Mouse (Mus musculus): ENCODE data around the gene Olfr1437.
"Not testable (repeated sequence)": the region's sequence is repeated elsewhere in the genome, so short reads cannot be mapped to it uniquely, and the experiment has no call there.

Gene Olfr1437

GRCm38 (mm10) chr19:12325001-12325400 lies at the start of gene Olfr1437:
Olfr1437 (minus strand) TSS chr19:12325101.
- no peak for DNase-seq

GRCm38 (mm10) chr19:12374465-12375025 lies 49.6 kb upstream of the Olfr1437 start:
- DNase-seq = no peak

GRCm38 (mm10) chr19:12373004-12373403 lies 48.1 kb upstream of the Olfr1437 start:
- DNase-seq = no peak

- DNase-seq = no peak
These were observed 10.9 kb upstream of the Olfr1437 start, which contains the start of gene Olfr1438-ps1 for GRCm38 (mm10) chr19:12335810-12336209. Olfr1438-ps1 (minus strand) TSS chr19:12335910.

- DNase-seq = not testable (repeated sequence)
These were observed 25.9 kb downstream of the Olfr1437 start, which contains the start of gene Olfr1436 for GRCm38 (mm10) chr19:12299030-12299429. Olfr1436 (minus strand) TSS chr19:12299130.

- no peak for DNase-seq
These were observed 31.9 kb downstream of the Olfr1437 start for GRCm38 (mm10) chr19:12292979-12293378.

- DNase-seq = no peak
These were observed 45.3 kb downstream of the Olfr1437 start, which contains the start of gene Olfr1434 for GRCm38 (mm10) chr19:12279554-12279953. Olfr1434 (plus strand) TSS chr19:12279854.
